In the genomic region with DNA sequence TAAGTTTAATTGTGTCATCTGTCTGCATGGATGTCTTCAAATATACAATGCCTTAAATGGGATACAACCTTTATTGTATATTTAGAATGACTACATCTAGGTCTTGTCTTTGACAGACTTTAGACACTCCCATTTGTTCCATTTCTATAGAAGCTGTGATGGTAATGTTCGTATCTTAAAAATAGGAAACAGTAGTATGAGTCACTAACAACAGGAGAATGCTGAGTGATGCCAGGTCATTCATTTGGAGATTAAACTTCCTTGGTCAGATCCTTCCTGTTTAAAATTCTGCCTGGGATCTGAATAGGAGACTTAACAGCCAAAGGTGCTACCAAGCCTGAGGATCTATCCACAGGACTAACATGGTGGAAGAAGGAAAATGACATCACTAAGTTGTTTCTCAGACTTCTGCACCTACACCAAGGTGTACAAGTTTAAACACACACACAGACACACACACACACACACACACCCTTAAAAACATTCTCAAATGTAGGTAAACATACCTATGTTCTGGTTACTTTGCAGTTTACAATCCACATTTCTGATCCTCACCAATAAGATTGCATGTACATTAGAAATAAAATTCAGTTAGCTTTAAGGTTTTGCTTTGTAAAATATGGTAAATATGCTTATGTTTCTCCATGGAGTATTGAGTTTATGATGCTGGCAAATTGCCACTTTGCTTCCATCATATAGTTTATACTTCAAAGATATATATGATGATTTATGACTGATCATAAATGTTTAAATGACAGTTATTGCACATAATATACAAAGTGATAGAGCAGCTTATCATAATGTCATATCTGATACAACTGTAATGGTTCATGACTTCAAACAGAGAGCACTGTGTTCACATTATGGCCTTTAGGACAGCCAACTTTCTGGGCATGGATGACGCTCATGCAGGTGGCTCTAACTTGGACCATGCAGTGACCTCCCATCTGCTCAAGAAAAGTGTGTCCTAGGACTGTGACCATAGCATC, we compare ENCODE assay signal across 33 mouse cellular contexts. TPM values are rescaled to one million over a fixed set of nuclear protein-coding genes. Genes with fewer than 3 reads are reported as not detected.
A peak's percentile ranks its signal among the peaks of the same experiment; 100 is the strongest.
DNase-seq lines count a peak whose midpoint lies in the region; ATAC-seq and TF ChIP-seq lines count a peak whose summit lies in the region.
"Had no signal": no experiment of that assay in that cellular context is flagged by ENCODE, and none has a peak within 500 bp of the region (broad histone marks: within the 10 kb centered on the region; RNA-seq: fewer than 3 reads in every experiment).

No protein-coding gene starts in this region.

- no peaks in the 10 kb centered on the region for H3K36me3 ChIP-seq in liver, postnatal 0 days (replicated peaks; ENCODE audit: insufficient read depth, low read length)
- H3K36me3 ChIP-seq in liver, embryonic 11.5 days (ENCODE audit: control insufficient read depth, insufficient read depth, low read length): no peaks in the 10 kb centered on the region
- no peaks in the 10 kb centered on the region for H3K36me3 ChIP-seq in midbrain, postnatal 0 days (ENCODE audit: insufficient read depth, low read length)
- no peaks in the 10 kb centered on the region for H3K36me3 ChIP-seq in midbrain, embryonic 14.5 days (ENCODE audit: control insufficient read depth, insufficient read depth, low read length)
- peaks cover 0 to 33% of the 10 kb centered on the region in 2 experiments; a peak in 2 of 4 replicates for H3K36me3 ChIP-seq in MEL (ENCODE audit: control insufficient read depth in 1 of 2, insufficient read depth in 2 of 2, low read length in 2 of 2)
- H3K36me3 ChIP-seq in intestine, embryonic 16.5 days (ENCODE audit: control insufficient read depth, insufficient read depth, low read length): no peaks in the 10 kb centered on the region
- no peaks in the 10 kb centered on the region for H3K36me3 ChIP-seq in forebrain, embryonic 10.5 days (replicated peaks)
- H3K36me3 ChIP-seq: embryonic facial prominence, embryonic 12.5 days; embryonic facial prominence, embryonic 15.5 days; forebrain, embryonic 12.5 days; heart, embryonic 12.5 days had no signal

- peak; percentile 41; the same call in 1 of the 2 replicates for TF ChIP-seq EP300 in liver, postnatal 0 days (IDR thresholded peaks at IDR 0.05; ENCODE audit: low read depth)
- TF ChIP-seq EP300 in MEL (IDR thresholded peaks at IDR 0.05; ENCODE audit: low read depth in 1 of 2, low read length in 2 of 2): peak; percentile 67 to 68

- no peak overlapping the region for H3K27ac ChIP-seq in liver, postnatal 0 days (ENCODE audit: low read depth)
- H3K27ac ChIP-seq in liver, embryonic 11.5 days (ENCODE audit: low read depth, low read length): no peak overlapping the region
- H3K27ac ChIP-seq in midbrain, postnatal 0 days (ENCODE audit: low read depth, low read length): no peak overlapping the region
- no peak overlapping the region for H3K27ac ChIP-seq in midbrain, embryonic 14.5 days (replicated peaks; ENCODE audit: low read depth, low read length)
- H3K27ac ChIP-seq in MEL (ENCODE audit: control insufficient read depth, low read depth, low read length): peak overlapping the region; percentile 52
- no peak overlapping the region for H3K27ac ChIP-seq in intestine, embryonic 16.5 days (ENCODE audit: low read length)
- no peak overlapping the region for H3K27ac ChIP-seq in forebrain, embryonic 10.5 days
- H3K27ac ChIP-seq: embryonic facial prominence, embryonic 12.5 days; embryonic facial prominence, embryonic 15.5 days; forebrain, embryonic 12.5 days; heart, embryonic 15.5 days; hindbrain, embryonic 14.5 days; hindbrain, postnatal 0 days had no signal

- no peaks in the 10 kb centered on the region for H3K79me2 ChIP-seq in MEL (ENCODE audit: control insufficient read depth, insufficient read depth, low read length, poor library complexity)

- TF ChIP-seq CTCF in liver, postnatal 0 days (IDR thresholded peaks at IDR 0.05; ENCODE audit: low read depth): no peak
- no peak for TF ChIP-seq CTCF in midbrain, postnatal 0 days (IDR thresholded peaks at IDR 0.05)
- no peak for TF ChIP-seq CTCF in MEL (IDR thresholded peaks at IDR 0.05 in 2 of 3, conservative IDR thresholded peaks at IDR 0.05 in 1 of 3; ENCODE audit: control insufficient read depth in 1 of 3, insufficient read depth in 1 of 3, low read depth in 2 of 3, low read length in 3 of 3, poor library complexity in 1 of 3, severe bottlenecking in 1 of 3)

- no peaks in the 10 kb centered on the region for H3K9me3 ChIP-seq in liver, postnatal 0 days (ENCODE audit: low read length)
- H3K9me3 ChIP-seq in liver, embryonic 11.5 days (ENCODE audit: control insufficient read depth, low read length): no peaks in the 10 kb centered on the region
- no peaks in the 10 kb centered on the region for H3K9me3 ChIP-seq in midbrain, postnatal 0 days (ENCODE audit: low read length)
- H3K9me3 ChIP-seq in midbrain, embryonic 14.5 days (ENCODE audit: control insufficient read depth, low read length): no peaks in the 10 kb centered on the region
- no peaks in the 10 kb centered on the region for H3K9me3 ChIP-seq in MEL (replicated peaks; ENCODE audit: insufficient read depth, low read length)
- H3K9me3 ChIP-seq in intestine, embryonic 16.5 days (ENCODE audit: control insufficient read depth, low read length): no peaks in the 10 kb centered on the region
- no peaks in the 10 kb centered on the region for H3K9me3 ChIP-seq in forebrain, embryonic 10.5 days
- H3K9me3 ChIP-seq: embryonic facial prominence, embryonic 12.5 days; embryonic facial prominence, embryonic 15.5 days; forebrain, embryonic 12.5 days; heart, embryonic 12.5 days; heart, embryonic 15.5 days had no signal

- no peak for ATAC-seq in liver, postnatal 0 days
- ATAC-seq in liver, embryonic 11.5 days (replicated peaks; ENCODE audit: low FRiP score): no peak
- ATAC-seq in midbrain, postnatal 0 days (ENCODE audit: low FRiP score): peak; percentile 63; the same call in 1 of the 2 replicates
- no peak for ATAC-seq in midbrain, embryonic 14.5 days (ENCODE audit: low FRiP score, low TSS enrichment)
- peak; percentile 95 for ATAC-seq in intestine, embryonic 16.5 days
- ATAC-seq: forebrain, embryonic 16.5 days; hindbrain, postnatal 0 days; inflammation-experienced regulatory T-cells, adult 6 months; Patski had no signal

- H3K4me3 ChIP-seq in liver, postnatal 0 days (ENCODE audit: low read depth, low read length): no peak overlapping the region
- no peak overlapping the region for H3K4me3 ChIP-seq in liver, embryonic 11.5 days (ENCODE audit: low read depth, low read length)
- H3K4me3 ChIP-seq in midbrain, postnatal 0 days (ENCODE audit: low read depth, low read length): no peak overlapping the region
- no peak overlapping the region for H3K4me3 ChIP-seq in midbrain, embryonic 14.5 days (replicated peaks; ENCODE audit: low read depth, low read length)
- no peak overlapping the region for H3K4me3 ChIP-seq in MEL (ENCODE audit: control insufficient read depth in 1 of 2, insufficient read depth in 1 of 2, low read depth in 2 of 2, low read length in 2 of 2)
- no peak overlapping the region for H3K4me3 ChIP-seq in intestine, embryonic 16.5 days (ENCODE audit: low read length)
- no peak overlapping the region for H3K4me3 ChIP-seq in forebrain, embryonic 10.5 days
- H3K4me3 ChIP-seq: embryonic facial prominence, embryonic 12.5 days; embryonic facial prominence, embryonic 15.5 days; forebrain, embryonic 12.5 days; heart, embryonic 12.5 days; heart, embryonic 15.5 days had no signal

- DNase-seq in liver, postnatal 0 days: no peak
- no peak for DNase-seq in liver, embryonic 11.5 days (ENCODE audit: low spot score)
- DNase-seq in midbrain, postnatal 0 days (ENCODE audit: low spot score): no peak
- no peak for DNase-seq in midbrain, embryonic 14.5 days
- peak; percentile 54 for DNase-seq in MEL (ENCODE audit: low read depth, low spot score)
- no peak for DNase-seq in B cell, adult 2 months
- no peak for DNase-seq in forebrain, embryonic 10.5 days (ENCODE audit: extremely low spot score, low spot score)
- DNase-seq: adrenal gland, postnatal 10 days; adrenal gland, postnatal 36 days; cerebellum, adult 2 months; cerebellum, adult 9-11 months; cerebellum, postnatal 25 days; gastrocnemius, postnatal 25 days; heart, adult 18-20 months; heart, postnatal 10 days; heart, postnatal 36 days had no signal

- TF ChIP-seq RAD21 in MEL (IDR thresholded peaks at IDR 0.05; ENCODE audit: low read depth, low read length): no peak

- TF ChIP-seq POLR2A in MEL (IDR thresholded peaks at IDR 0.05; ENCODE audit: control insufficient read depth in 1 of 2, insufficient read depth in 1 of 2, low read depth in 1 of 2, low read length in 2 of 2, poor library complexity in 1 of 2): no peak

- WGBS in liver, postnatal 0 days (ENCODE audit: insufficient replicate concordance): 81% methylated on average over 2 of the region's 2 CpGs
- WGBS in liver, embryonic 11.5 days: 88% methylated on average over 2 of the region's 2 CpGs
- 84% methylated on average over 2 of the region's 2 CpGs for WGBS in midbrain, postnatal 0 days
- 87% methylated on average over 2 of the region's 2 CpGs for WGBS in midbrain, embryonic 14.5 days
- WGBS in intestine, embryonic 16.5 days: 67% methylated on average over 2 of the region's 2 CpGs
- 92% methylated on average over 2 of the region's 2 CpGs for WGBS in forebrain, embryonic 10.5 days

- H3K4me1 ChIP-seq in liver, postnatal 0 days (ENCODE audit: insufficient read depth): no peaks in the 10 kb centered on the region
- 0 out of 2 replicates have a peak, but pooled peaks cover 2% of the 10 kb centered on the region for H3K4me1 ChIP-seq in liver, embryonic 11.5 days (replicated peaks; ENCODE audit: control insufficient read depth, insufficient read depth, low read length)
- H3K4me1 ChIP-seq in midbrain, postnatal 0 days (ENCODE audit: insufficient read depth, low read length): no peaks in the 10 kb centered on the region
- no peaks in the 10 kb centered on the region for H3K4me1 ChIP-seq in midbrain, embryonic 14.5 days (ENCODE audit: control insufficient read depth, insufficient read depth, low read length)
- peaks cover 30 to 33% of the 10 kb centered on the region in 2 experiments for H3K4me1 ChIP-seq in MEL (ENCODE audit: control insufficient read depth in 1 of 2, insufficient read depth in 2 of 2, low read length in 2 of 2)
- H3K4me1 ChIP-seq in intestine, embryonic 16.5 days (ENCODE audit: control insufficient read depth, insufficient read depth, low read length): no peaks in the 10 kb centered on the region
- H3K4me1 ChIP-seq in forebrain, embryonic 10.5 days: no peaks in the 10 kb centered on the region
- H3K4me1 ChIP-seq: embryonic facial prominence, embryonic 12.5 days; embryonic facial prominence, embryonic 15.5 days; forebrain, embryonic 12.5 days; heart, embryonic 12.5 days had no signal

- H3K4me2 ChIP-seq in liver, postnatal 0 days (ENCODE audit: low read depth, low read length): no peak overlapping the region
- no peak overlapping the region for H3K4me2 ChIP-seq in liver, embryonic 11.5 days
- H3K4me2 ChIP-seq in midbrain, postnatal 0 days (ENCODE audit: low read depth, low read length, poor library complexity, severe bottlenecking): no peak overlapping the region
- H3K4me2 ChIP-seq in midbrain, embryonic 14.5 days (ENCODE audit: low read length): no peak overlapping the region
- no peak overlapping the region for H3K4me2 ChIP-seq in intestine, embryonic 16.5 days (ENCODE audit: low read depth, low read length)
- H3K4me2 ChIP-seq: embryonic facial prominence, embryonic 12.5 days; embryonic facial prominence, embryonic 15.5 days; forebrain, embryonic 12.5 days; heart, embryonic 12.5 days; heart, embryonic 15.5 days; hindbrain, embryonic 14.5 days had no signal

- H3K9ac ChIP-seq in liver, postnatal 0 days (replicated peaks): no peak overlapping the region
- H3K9ac ChIP-seq in liver, embryonic 11.5 days (ENCODE audit: low read depth, low read length): no peak overlapping the region
- H3K9ac ChIP-seq in midbrain, postnatal 0 days (replicated peaks; ENCODE audit: low read length, poor library complexity, severe bottlenecking): no peak overlapping the region
- no peak overlapping the region for H3K9ac ChIP-seq in midbrain, embryonic 14.5 days (replicated peaks; ENCODE audit: low read length)
- no peak overlapping the region for H3K9ac ChIP-seq in MEL (ENCODE audit: control insufficient read depth, low read depth, low read length, poor library complexity, severe bottlenecking)
- H3K9ac ChIP-seq in intestine, embryonic 16.5 days (ENCODE audit: low read depth, low read length): no peak overlapping the region
- H3K9ac ChIP-seq: embryonic facial prominence, embryonic 12.5 days; embryonic facial prominence, embryonic 15.5 days; forebrain, embryonic 12.5 days; heart, embryonic 12.5 days; heart, embryonic 15.5 days; hindbrain, embryonic 14.5 days had no signal

- no peaks in the 10 kb centered on the region for H3K27me3 ChIP-seq in liver, postnatal 0 days (ENCODE audit: insufficient read depth, low read length)
- H3K27me3 ChIP-seq in liver, embryonic 11.5 days (replicated peaks; ENCODE audit: control insufficient read depth, insufficient read depth, low read length): no peaks in the 10 kb centered on the region
- no peaks in the 10 kb centered on the region for H3K27me3 ChIP-seq in midbrain, postnatal 0 days (ENCODE audit: insufficient read depth, low read length)
- H3K27me3 ChIP-seq in midbrain, embryonic 14.5 days (ENCODE audit: control insufficient read depth, insufficient read depth, low read length): no peaks in the 10 kb centered on the region
- no peaks in the 10 kb centered on the region for H3K27me3 ChIP-seq in MEL (ENCODE audit: control insufficient read depth in 1 of 2, insufficient read depth in 2 of 2, low read length in 2 of 2)
- H3K27me3 ChIP-seq in intestine, embryonic 16.5 days (replicated peaks; ENCODE audit: control insufficient read depth, insufficient read depth, low read length): no peaks in the 10 kb centered on the region
- H3K27me3 ChIP-seq in forebrain, embryonic 10.5 days (ENCODE audit: poor library complexity, severe bottlenecking): no peaks in the 10 kb centered on the region
- H3K27me3 ChIP-seq: embryonic facial prominence, embryonic 12.5 days; embryonic facial prominence, embryonic 15.5 days; forebrain, embryonic 12.5 days; heart, embryonic 12.5 days; heart, embryonic 15.5 days; Patski had no signal

RNA-seq across cellular contexts. Expression of gene 1700057G04Rik, which starts 15.3 kb away (rescaled TPM):
- polyA plus RNA-seq in liver, postnatal 0 days (2015; fragmentation: Nextera tagmentation; extraction: Ambion mirVana): not detected in 2 replicates
- polyA plus RNA-seq in liver, embryonic 11.5 days (2014; fragmentation: Nextera tagmentation; extraction: Ambion mirVana): not detected in 2 replicates
- not detected in 2 replicates for total RNA-seq in midbrain, postnatal 0 days (2014; rRNA removed)
- not detected in 2 replicates for polyA plus RNA-seq in midbrain, postnatal 0 days (2015; fragmentation: Nextera tagmentation; extraction: Ambion mirVana)
- not detected in 2 replicates for polyA plus RNA-seq in midbrain, embryonic 14.5 days (2014; fragmentation: Nextera tagmentation; extraction: Ambion mirVana)
- total RNA-seq in MEL (2012; rRNA removed): not detected in 2 replicates
- polyA plus RNA-seq in MEL (2012; ENCODE audit: insufficient read depth in 1 of 2, insufficient read length in 2 of 2, low read depth in 1 of 2, low replicate concordance in 2 of 2, missing spikeins in 1 of 2): under 1 TPM in 1 of 2 experiments, not detected in 1; 0.19 TPM
- not detected in 2 replicates for polyA plus RNA-seq in intestine, embryonic 16.5 days (2015; fragmentation: Nextera tagmentation; extraction: Ambion mirVana)
- not detected in 2 replicates for polyA plus RNA-seq in forebrain, embryonic 10.5 days (2016; fragmentation: Nextera tagmentation; extraction: Ambion mirVana)
- total RNA-seq: adrenal gland, adult 18-20 months; adrenal gland, postnatal 10 days; adrenal gland, postnatal 36 days; common myeloid progenitor, adult 5-6 weeks; ES-E14; gastrocnemius, adult 8-10 months; gastrocnemius, postnatal 25 days; heart, adult 18-20 months; heart, postnatal 10 days; heart, postnatal 36 days; hindbrain, postnatal 0 days had no signal
- polyA plus RNA-seq: cerebellum, adult 2 months; embryonic facial prominence, embryonic 12.5 days; embryonic facial prominence, embryonic 15.5 days; forebrain, embryonic 12.5 days; forebrain, embryonic 16.5 days; frontal cortex, adult 2 months; heart, embryonic 12.5 days; heart, embryonic 15.5 days; hindbrain, embryonic 11.5 days; hindbrain, embryonic 14.5 days; hindbrain, postnatal 0 days; Patski had no signal

RNA-seq across cellular contexts. Expression of gene Plscr2, which starts 18.5 kb away (rescaled TPM):
- 2.2 and 2.3 TPM in 2 replicates for polyA plus RNA-seq in liver, postnatal 0 days (2015; fragmentation: Nextera tagmentation; extraction: Ambion mirVana)
- polyA plus RNA-seq in liver, embryonic 11.5 days (2014; fragmentation: Nextera tagmentation; extraction: Ambion mirVana): 0.55 and 0.60 TPM in 2 replicates
- total RNA-seq in midbrain, postnatal 0 days (2014; rRNA removed): 1.9 TPM in 2 replicates
- polyA plus RNA-seq in midbrain, postnatal 0 days (2015; fragmentation: Nextera tagmentation; extraction: Ambion mirVana): 1.5 and 1.8 TPM in 2 replicates
- 0.43 TPM in 1 of 2 replicates, not detected in the other for polyA plus RNA-seq in midbrain, embryonic 14.5 days (2014; fragmentation: Nextera tagmentation; extraction: Ambion mirVana)
- total RNA-seq in MEL (2012; rRNA removed): 0.16 and 0.19 TPM in 2 replicates
- polyA plus RNA-seq in MEL (2012; ENCODE audit: insufficient read depth in 1 of 2, insufficient read length in 2 of 2, low read depth in 1 of 2, low replicate concordance in 2 of 2, missing spikeins in 1 of 2): under 1 TPM in 1 of 2 experiments, not detected in 1; 0.11 TPM
- 0.81 and 0.99 TPM in 2 replicates for polyA plus RNA-seq in intestine, embryonic 16.5 days (2015; fragmentation: Nextera tagmentation; extraction: Ambion mirVana)
- 0.07 and 0.30 TPM in 2 replicates for polyA plus RNA-seq in forebrain, embryonic 10.5 days (2016; fragmentation: Nextera tagmentation; extraction: Ambion mirVana)
- total RNA-seq: common myeloid progenitor, adult 5-6 weeks had no signal
- polyA plus RNA-seq: inflammation-experienced regulatory T-cells, adult 6 months had no signal

RNA-seq across cellular contexts. Expression of gene Plscr1, which starts 44.3 kb away (rescaled TPM):
- polyA plus RNA-seq in liver, postnatal 0 days (2015; fragmentation: Nextera tagmentation; extraction: Ambion mirVana): 38.8 and 47.1 TPM in 2 replicates
- 35.4 and 36.9 TPM in 2 replicates for polyA plus RNA-seq in liver, embryonic 11.5 days (2014; fragmentation: Nextera tagmentation; extraction: Ambion mirVana)
- 6.3 and 6.6 TPM in 2 replicates for total RNA-seq in midbrain, postnatal 0 days (2014; rRNA removed)
- polyA plus RNA-seq in midbrain, postnatal 0 days (2015; fragmentation: Nextera tagmentation; extraction: Ambion mirVana): 6.7 and 8.5 TPM in 2 replicates
- polyA plus RNA-seq in midbrain, embryonic 14.5 days (2014; fragmentation: Nextera tagmentation; extraction: Ambion mirVana): 7.8 and 10.0 TPM in 2 replicates
- total RNA-seq in MEL (2012; rRNA removed): 5.5 and 7.3 TPM in 2 replicates
- 1 to 10 TPM in 1 of 2 experiments, not detected in 1; 9.5 TPM for polyA plus RNA-seq in MEL (2012; ENCODE audit: insufficient read depth in 1 of 2, insufficient read length in 2 of 2, low read depth in 1 of 2, low replicate concordance in 2 of 2, missing spikeins in 1 of 2)
- 129 and 139 TPM in 2 replicates for polyA plus RNA-seq in intestine, embryonic 16.5 days (2015; fragmentation: Nextera tagmentation; extraction: Ambion mirVana)
- 40.4 and 41.0 TPM in 2 replicates for polyA plus RNA-seq in forebrain, embryonic 10.5 days (2016; fragmentation: Nextera tagmentation; extraction: Ambion mirVana)

Comparison
In these comparisons a context has a peak if more than half of its experiments do, and no peak if none do; other contexts are left out.
1. ATAC-seq: peak in midbrain, postnatal 0 days (single experiment) and intestine, embryonic 16.5 days (single experiment); none in liver, postnatal 0 days (single experiment), liver, embryonic 11.5 days (single experiment) and midbrain, embryonic 14.5 days (single experiment).